Mouse (Mus musculus) thymus, adult 2 months (tissue): Measurements from ENCODE around the gene Chd6.

ENCODE experiments used
- CTCF ChIP-seq: fragments of 200-500 bp; IDR thresholded peaks from 2 replicates; pipeline ENCODE4 v1.5.1; 2012; ENCODE audit warnings: mild to moderate bottlenecking, control low read depth, low read length, moderate library complexity, borderline replicate concordance; ENCODE audit not compliant: control insufficient read depth, poor library complexity, insufficient read depth; ENCODE audit errors: extremely low read depth
- POLR2A ChIP-seq: fragments of 200-500 bp; IDR thresholded peaks from 2 replicates; pipeline ENCODE4 v1.6.1; 2012; ENCODE audit warnings: mild to moderate bottlenecking, low read length, control low read depth, moderate library complexity; ENCODE audit not compliant: control insufficient read depth, poor library complexity, insufficient read depth; ENCODE audit errors: extremely low read depth

GRCm38 (mm10) chr2:160973648-160974215 lies 135.1 kb downstream of the Chd6 start:
- TF ChIP-seq CTCF (no peak), POLR2A (no peak)
